Mouse (Mus musculus): ENCODE data around the gene Olfr1084. TPM values are rescaled to one million over a fixed set of nuclear protein-coding genes. Genes with fewer than 3 reads are reported as not detected.
"Not testable (repeated sequence)": the region's sequence is repeated elsewhere in the genome, so short reads cannot be mapped to it uniquely, and the experiment has no call there.

Olfr1084 gene
- polyA plus RNA-seq (2015; fragmentation: Nextera tagmentation; extraction: Ambion mirVana), result not detected in 2 replicates

GRCm38 (mm10) chr2:86639625-86640024 is at the start of gene Olfr1084:
Olfr1084 (minus strand) TSS chr2:86639725.
- H3K27ac ChIP-seq (replicated peaks); H3K4me3 ChIP-seq (replicated peaks); H3K9ac ChIP-seq (replicated peaks); H3K9me3 ChIP-seq (replicated peaks); H3K36me3 ChIP-seq; H3K4me1 ChIP-seq; H3K27me3 ChIP-seq (replicated peaks); H3K4me2 ChIP-seq; ATAC-seq (ENCODE audit: low FRiP score): not testable (repeated sequence)
- 86% methylated on average over 1 of the region's 1 CpGs for WGBS

- H3K4me1 ChIP-seq, result no peaks in the 10 kb centered on the region
- H3K4me3 ChIP-seq (replicated peaks), result no peak within 1 kb of the TSS
- no peak for ATAC-seq (ENCODE audit: low FRiP score)
- no peak within 1 kb of the TSS for H3K9ac ChIP-seq (replicated peaks)
- no peaks in the 10 kb centered on the region for H3K9me3 ChIP-seq (replicated peaks)
- H3K27ac ChIP-seq (replicated peaks), result no peak within 1 kb of the TSS
- H3K27me3 ChIP-seq (replicated peaks), result no peaks in the 10 kb centered on the region
- no peaks in the 10 kb centered on the region for H3K36me3 ChIP-seq
- WGBS, result 77% methylated on average over 2 of the region's 2 CpGs
- H3K4me2 ChIP-seq, result no peak within 1 kb of the TSS
Measured at GRCm38 (mm10) chr2:86679992-86680391, 40.5 kb upstream of the Olfr1084 start, which contains the start of gene Olfr1086. Olfr1086 (minus strand) TSS chr2:86680092.

- H3K27ac ChIP-seq (replicated peaks), result no peak within 1 kb of the TSS
- no peak within 1 kb of the TSS for H3K4me2 ChIP-seq
- no peaks in the 10 kb centered on the region for H3K27me3 ChIP-seq (replicated peaks)
- no peaks in the 10 kb centered on the region for H3K36me3 ChIP-seq
- ATAC-seq (ENCODE audit: low FRiP score), result no peak
- no peaks in the 10 kb centered on the region for H3K9me3 ChIP-seq (replicated peaks)
- no peaks in the 10 kb centered on the region for H3K4me1 ChIP-seq
- H3K9ac ChIP-seq (replicated peaks), result no peak within 1 kb of the TSS
- 33% methylated on average over 1 of the region's 1 CpGs for WGBS
- H3K4me3 ChIP-seq (replicated peaks), result no peak within 1 kb of the TSS
Measured at GRCm38 (mm10) chr2:86661919-86662318, 22.4 kb upstream of the Olfr1084 start, which contains the start of gene Olfr1085. Olfr1085 (minus strand) TSS chr2:86662019.

- 79% methylated on average over 1 of the region's 1 CpGs for WGBS
- not testable (repeated sequence) for H3K4me2 ChIP-seq; H3K27ac ChIP-seq (replicated peaks); H3K4me1 ChIP-seq; H3K9ac ChIP-seq (replicated peaks); H3K4me3 ChIP-seq (replicated peaks); ATAC-seq (ENCODE audit: low FRiP score); H3K36me3 ChIP-seq; H3K9me3 ChIP-seq (replicated peaks); H3K27me3 ChIP-seq (replicated peaks)
Measured at GRCm38 (mm10) chr2:86598866-86599265, 40.7 kb downstream of the Olfr1084 start, which contains the start of gene Olfr1082. Olfr1082 (minus strand) TSS chr2:86598966.

Other genes starting within 250 kb of the Olfr1084 start
- not detected in 2 replicates for gene Olfr1061, start 225.7 kb downstream of the Olfr1084 start, polyA plus RNA-seq (2015; fragmentation: Nextera tagmentation; extraction: Ambion mirVana)
- gene Olfr1062, start 213.0 kb downstream of the Olfr1084 start, polyA plus RNA-seq (2015; fragmentation: Nextera tagmentation; extraction: Ambion mirVana), result not detected in 2 replicates
- gene Olfr1065, start 189.1 kb downstream of the Olfr1084 start, polyA plus RNA-seq (2015; fragmentation: Nextera tagmentation; extraction: Ambion mirVana), result not detected in 2 replicates
- gene Olfr1066, start 183.5 kb downstream of the Olfr1084 start, polyA plus RNA-seq (2015; fragmentation: Nextera tagmentation; extraction: Ambion mirVana), result not detected in 2 replicates
- not detected in 2 replicates for gene Olfr228, start 152.3 kb downstream of the Olfr1084 start, polyA plus RNA-seq (2015; fragmentation: Nextera tagmentation; extraction: Ambion mirVana)
- gene Olfr1076, start 131.3 kb downstream of the Olfr1084 start, polyA plus RNA-seq (2015; fragmentation: Nextera tagmentation; extraction: Ambion mirVana), result not detected in 2 replicates
- not detected in 2 replicates for gene Olfr1079, start 97.2 kb downstream of the Olfr1084 start, polyA plus RNA-seq (2015; fragmentation: Nextera tagmentation; extraction: Ambion mirVana)
- gene Olfr1080, start 81.5 kb downstream of the Olfr1084 start, polyA plus RNA-seq (2015; fragmentation: Nextera tagmentation; extraction: Ambion mirVana), result not detected in 2 replicates
- not detected in 2 replicates for gene Olfr1082, start 40.8 kb downstream of the Olfr1084 start, polyA plus RNA-seq (2015; fragmentation: Nextera tagmentation; extraction: Ambion mirVana)
- not detected in 2 replicates for gene Olfr1085, start 22.3 kb upstream of the Olfr1084 start, polyA plus RNA-seq (2015; fragmentation: Nextera tagmentation; extraction: Ambion mirVana)
- gene Olfr1086, start 40.4 kb upstream of the Olfr1084 start, polyA plus RNA-seq (2015; fragmentation: Nextera tagmentation; extraction: Ambion mirVana), result not detected in 2 replicates
- gene Olfr1087, start 58.7 kb upstream of the Olfr1084 start, polyA plus RNA-seq (2015; fragmentation: Nextera tagmentation; extraction: Ambion mirVana), result not detected in 2 replicates
- gene Olfr1089, start 94.0 kb upstream of the Olfr1084 start, polyA plus RNA-seq (2015; fragmentation: Nextera tagmentation; extraction: Ambion mirVana), result not detected in 2 replicates
- gene Olfr1090, start 119.3 kb upstream of the Olfr1084 start, polyA plus RNA-seq (2015; fragmentation: Nextera tagmentation; extraction: Ambion mirVana), result not detected in 2 replicates
- gene Olfr1093, start 142.8 kb upstream of the Olfr1084 start, polyA plus RNA-seq (2015; fragmentation: Nextera tagmentation; extraction: Ambion mirVana), result not detected in 2 replicates
- gene Olfr141, start 170.3 kb upstream of the Olfr1084 start, polyA plus RNA-seq (2015; fragmentation: Nextera tagmentation; extraction: Ambion mirVana), result not detected in 2 replicates
- not detected in 2 replicates for gene Olfr1094, start 184.9 kb upstream of the Olfr1084 start, polyA plus RNA-seq (2015; fragmentation: Nextera tagmentation; extraction: Ambion mirVana)
- not detected in 2 replicates for gene Olfr1095, start 212.0 kb upstream of the Olfr1084 start, polyA plus RNA-seq (2015; fragmentation: Nextera tagmentation; extraction: Ambion mirVana)
- gene Gm13723, start 235.1 kb upstream of the Olfr1084 start, polyA plus RNA-seq (2015; fragmentation: Nextera tagmentation; extraction: Ambion mirVana), result not detected in 2 replicates

Data from neural tube, embryonic 15.5 days (tissue).